In genomic region chr17:88116321-88116720, GRCm38 (mm10) we compare ENCODE assay signal across 35 mouse cellular contexts.
"Had no signal": no experiment of that assay in that cellular context is flagged by ENCODE, and none has a peak within 500 bp of the region (broad histone marks: within the 10 kb centered on the region; RNA-seq: fewer than 3 reads in every experiment).

No protein-coding gene starts in this region.

- ATAC-seq: hindbrain, embryonic 16.5 days; hindbrain, postnatal 0 days; inflammation-experienced regulatory T-cells, adult 6 months; intestine, embryonic 15.5 days; intestine, embryonic 16.5 days; intestine, postnatal 0 days had no signal

- H3K9ac ChIP-seq: heart, embryonic 12.5 days; heart, embryonic 13.5 days; heart, embryonic 15.5 days; hindbrain, embryonic 12.5 days; hindbrain, embryonic 13.5 days; hindbrain, embryonic 14.5 days; hindbrain, embryonic 15.5 days; intestine, embryonic 15.5 days; kidney, embryonic 15.5 days had no signal

- H3K4me2 ChIP-seq: heart, embryonic 11.5 days; heart, embryonic 12.5 days; heart, embryonic 13.5 days; heart, embryonic 15.5 days; hindbrain, embryonic 12.5 days; hindbrain, embryonic 13.5 days; hindbrain, embryonic 14.5 days; hindbrain, embryonic 15.5 days; intestine, embryonic 15.5 days; kidney, embryonic 15.5 days had no signal

- H3K27me3 ChIP-seq: heart, embryonic 12.5 days; heart, embryonic 13.5 days; heart, embryonic 15.5 days; hindbrain, embryonic 12.5 days; hindbrain, embryonic 13.5 days; hindbrain, embryonic 15.5 days; intestine, embryonic 15.5 days; kidney, embryonic 15.5 days had no signal

- H3K36me3 ChIP-seq: heart, embryonic 10.5 days; heart, embryonic 12.5 days; heart, embryonic 13.5 days; heart, embryonic 15.5 days; hindbrain, embryonic 10.5 days; hindbrain, embryonic 12.5 days; hindbrain, embryonic 13.5 days; hindbrain, embryonic 15.5 days; intestine, embryonic 15.5 days; kidney, embryonic 15.5 days had no signal

- H3K4me1 ChIP-seq: heart, embryonic 10.5 days; heart, embryonic 12.5 days; heart, embryonic 13.5 days; heart, embryonic 15.5 days; hindbrain, embryonic 10.5 days; hindbrain, embryonic 12.5 days; hindbrain, embryonic 13.5 days; hindbrain, embryonic 15.5 days; intestine, embryonic 15.5 days had no signal

- DNase-seq: heart, postnatal 10 days; heart, postnatal 14 days; heart, postnatal 36 days; heart, postnatal 4 days; kidney, adult 11 months; kidney, adult 18-20 months; kidney, adult 2 months; kidney, adult 8-10 months; kidney, adult 9 months; kidney, postnatal 10 days; kidney, postnatal 14 days; kidney, postnatal 25 days; kidney, postnatal 36 days; kidney, postnatal 4 days; layer of hippocampus, adult 9-11 months; layer of hippocampus, postnatal 36 days had no signal

- H3K9me3 ChIP-seq: heart, embryonic 10.5 days; heart, embryonic 12.5 days; heart, embryonic 13.5 days; heart, embryonic 15.5 days; hindbrain, embryonic 10.5 days; hindbrain, embryonic 12.5 days; hindbrain, embryonic 13.5 days; hindbrain, embryonic 15.5 days; intestine, embryonic 15.5 days; kidney, embryonic 15.5 days had no signal

- H3K4me3 ChIP-seq: heart, embryonic 10.5 days; heart, embryonic 12.5 days; heart, embryonic 13.5 days; heart, embryonic 15.5 days; hindbrain, embryonic 10.5 days; hindbrain, embryonic 12.5 days; hindbrain, embryonic 13.5 days; hindbrain, embryonic 15.5 days; intestine, embryonic 15.5 days; kidney, embryonic 15.5 days; layer of hippocampus, adult 2 months had no signal

- H3K27ac ChIP-seq: heart, embryonic 10.5 days; heart, embryonic 13.5 days; heart, embryonic 15.5 days; hindbrain, embryonic 10.5 days; hindbrain, embryonic 12.5 days; hindbrain, embryonic 13.5 days; hindbrain, embryonic 14.5 days; hindbrain, embryonic 15.5 days; hindbrain, postnatal 0 days; intestine, embryonic 15.5 days; kidney, embryonic 15.5 days; kidney, postnatal 0 days; layer of hippocampus, adult 2 months had no signal
